Mouse (Mus musculus) MEL (cell line): ENCODE measurements around the gene D130043K22Rik. TPM values are rescaled to one million over a fixed set of nuclear protein-coding genes. Genes with fewer than 3 reads are reported as not detected.

Experiments
- DNase-seq: peaks from one replicate; pipeline ENCODE4 v3.0.0; 2011; ENCODE audit warnings: low read depth, low spot score
- H3K27ac ChIP-seq: 2 replicates; pipeline ENCODE4 v1.5.1; 2012; ENCODE audit warnings: low read depth, mild to moderate bottlenecking, control low read depth, low read length, moderate library complexity; ENCODE audit not compliant: control insufficient read depth
- H3K27me3 ChIP-seq, 2 experiments: fragments of 150-350 bp in 1 of 2; sonication (generic) in 1 of 2; 2 replicates each; pipeline ENCODE4 v1.6.1; 2012; ENCODE audit warnings: low read length in 2 of 2, mild to moderate bottlenecking in 2 of 2, improper control_type of control experiment in 1 of 2, moderate library complexity in 1 of 2; ENCODE audit not compliant: insufficient read depth in 2 of 2, control insufficient read depth in 1 of 2
- H3K36me3 ChIP-seq, 2 experiments: 2 replicates each; pipeline ENCODE4 v1.6.1; 2012 to 2014; ENCODE audit warnings: low read length in 2 of 2, improper control_type of control experiment in 1 of 2, inconsistent platforms in 1 of 2, mild to moderate bottlenecking in 1 of 2; ENCODE audit not compliant: insufficient read depth in 2 of 2, control insufficient read depth in 1 of 2
- H3K4me1 ChIP-seq, 2 experiments: fragments of 150-350 bp in 1 of 2; sonication (generic) in 1 of 2; 2 replicates each; pipeline ENCODE4 v1.6.1; 2012; ENCODE audit warnings: low read length in 2 of 2, improper control_type of control experiment in 1 of 2, mild to moderate bottlenecking in 1 of 2; ENCODE audit not compliant: insufficient read depth in 2 of 2, control insufficient read depth in 1 of 2
- H3K4me3 ChIP-seq, 2 experiments: fragments of 150-350 bp in 1 of 2; sonication (generic) in 1 of 2; 2 replicates each; pipeline ENCODE4 v1.5.1; 2012; ENCODE audit warnings: low read depth in 2 of 2, low read length in 2 of 2, mild to moderate bottlenecking in 2 of 2, moderate library complexity in 2 of 2, control low read depth in 1 of 2, improper control_type of control experiment in 1 of 2; ENCODE audit not compliant: control insufficient read depth in 1 of 2, insufficient read depth in 1 of 2
- H3K79me2 ChIP-seq: 2 replicates; pipeline ENCODE4 v1.6.1; 2012; ENCODE audit warnings: mild to moderate bottlenecking, low read length, moderate library complexity; ENCODE audit not compliant: control insufficient read depth, poor library complexity, insufficient read depth
- H3K9ac ChIP-seq: 2 replicates; pipeline ENCODE4 v1.6.1; 2012; ENCODE audit warnings: low read depth, mild to moderate bottlenecking, control low read depth, low read length, moderate library complexity; ENCODE audit not compliant: control insufficient read depth, poor library complexity, severe bottlenecking
- H3K9me3 ChIP-seq: fragments of 150-350 bp; sonication (generic); replicated peaks from 2 replicates; pipeline ENCODE4 v1.6.1; 2012; ENCODE audit warnings: mild to moderate bottlenecking, low read length, improper control_type of control experiment, moderate library complexity; ENCODE audit not compliant: insufficient read depth
- BHLHE40 ChIP-seq: IDR thresholded peaks from 2 replicates; pipeline ENCODE4 v1.6.1; 2012; ENCODE audit warnings: low read depth, mild to moderate bottlenecking, inconsistent platforms, low read length, improper control_type of control experiment, borderline replicate concordance
- CHD1 ChIP-seq: IDR thresholded peaks from 2 replicates; pipeline ENCODE4 v1.6.1; 2012; ENCODE audit warnings: low read depth, mild to moderate bottlenecking, inconsistent platforms, low read length, improper control_type of control experiment
- CHD2 ChIP-seq: IDR thresholded peaks from 2 replicates; pipeline ENCODE4 v1.6.1; 2011; ENCODE audit warnings: low read length, improper control_type of control experiment
- E2F4 ChIP-seq: IDR thresholded peaks from 2 replicates; pipeline ENCODE4 v1.6.1; 2011; ENCODE audit warnings: low read depth, low read length, improper control_type of control experiment, borderline replicate concordance
- ELF1 ChIP-seq: IDR thresholded peaks from 2 replicates; pipeline ENCODE4 v1.6.1; 2014; ENCODE audit warnings: low read depth, mild to moderate bottlenecking, inconsistent platforms, low read length, improper control_type of control experiment, moderate library complexity
- EP300 ChIP-seq, 2 experiments: IDR thresholded peaks; 2 replicates each; pipeline ENCODE4 v1.6.1; 2011; ENCODE audit warnings: improper control_type of control experiment in 2 of 2, low read length in 2 of 2, low read depth in 1 of 2, mild to moderate bottlenecking in 1 of 2
- GABPA ChIP-seq: IDR thresholded peaks from 2 replicates; pipeline ENCODE4 v1.6.1; 2012; ENCODE audit warnings: low read depth, mild to moderate bottlenecking, inconsistent platforms, low read length, improper control_type of control experiment, moderate library complexity
- GATA1 ChIP-seq: IDR thresholded peaks from 2 replicates; pipeline ENCODE4 v1.6.1; 2011; ENCODE audit warnings: low read depth, low read length, improper control_type of control experiment
- HCFC1 ChIP-seq: IDR thresholded peaks from 2 replicates; pipeline ENCODE4 v1.6.1; 2012; ENCODE audit warnings: low read depth, mild to moderate bottlenecking, inconsistent platforms, low read length, improper control_type of control experiment, moderate library complexity
- JUND ChIP-seq: IDR thresholded peaks from 2 replicates; pipeline ENCODE4 v1.6.1; 2011; ENCODE audit warnings: low read depth, mild to moderate bottlenecking, improper control_type of control experiment, low read length
- MAFK ChIP-seq: IDR thresholded peaks from 2 replicates; pipeline ENCODE4 v1.6.1; 2011; ENCODE audit warnings: low read depth, mild to moderate bottlenecking, low read length, improper control_type of control experiment, borderline replicate concordance
- MEF2A ChIP-seq: IDR thresholded peaks from 2 replicates; pipeline ENCODE4 v1.6.1; 2014; ENCODE audit warnings: low read depth, mild to moderate bottlenecking, inconsistent platforms, low read length, improper control_type of control experiment; ENCODE audit not compliant: poor library complexity, insufficient replicate concordance, severe bottlenecking; ENCODE audit errors: extremely low read depth
- MYB ChIP-seq: IDR thresholded peaks from 2 replicates; pipeline ENCODE4 v1.6.1; 2011; ENCODE audit warnings: mild to moderate bottlenecking, low read depth, low read length, improper control_type of control experiment
- MYC ChIP-seq: IDR thresholded peaks from 2 replicates; pipeline ENCODE4 v1.6.1; 2011; ENCODE audit warnings: low read depth, mild to moderate bottlenecking, low read length, improper control_type of control experiment, moderate library complexity
- POLR2A ChIP-seq, 2 experiments: IDR thresholded peaks; 2 replicates each; pipeline ENCODE4 v1.6.1; 2011 to 2012; ENCODE audit warnings: low read length in 2 of 2, mild to moderate bottlenecking in 2 of 2, control low read depth in 1 of 2, improper control_type of control experiment in 1 of 2, low read depth in 1 of 2, moderate library complexity in 1 of 2; ENCODE audit not compliant: control insufficient read depth in 1 of 2, insufficient read depth in 1 of 2, poor library complexity in 1 of 2
- POLR2AphosphoS2 ChIP-seq: IDR thresholded peaks from 2 replicates; pipeline ENCODE4 v1.6.1; 2011; ENCODE audit warnings: low read length, improper control_type of control experiment
- POLR2AphosphoS5 ChIP-seq: IDR thresholded peaks from 2 replicates; pipeline ENCODE4 v1.6.1; 2012; ENCODE audit warnings: low read depth, borderline replicate concordance, mild to moderate bottlenecking, inconsistent platforms, low read length, moderate library complexity, mixed read lengths
- RAD21 ChIP-seq: IDR thresholded peaks from 2 replicates; pipeline ENCODE4 v1.6.1; 2011; ENCODE audit warnings: mild to moderate bottlenecking, low read depth, low read length, improper control_type of control experiment
- SIN3A ChIP-seq: IDR thresholded peaks from 2 replicates; pipeline ENCODE4 v1.6.1; 2012; ENCODE audit warnings: low read length, improper control_type of control experiment, inconsistent platforms
- TAL1 ChIP-seq: IDR thresholded peaks from 2 replicates; pipeline ENCODE4 v1.6.1; 2012; ENCODE audit warnings: mild to moderate bottlenecking, inconsistent platforms, low read length, moderate library complexity, mixed read lengths
- TCF12 ChIP-seq: IDR thresholded peaks from 2 replicates; pipeline ENCODE4 v1.6.1; 2014; ENCODE audit warnings: low read depth, mild to moderate bottlenecking, inconsistent platforms, low read length, improper control_type of control experiment, moderate library complexity
- ZC3H11A ChIP-seq: IDR thresholded peaks from 2 replicates; pipeline ENCODE4 v1.6.1; 2012; ENCODE audit warnings: low read depth, mild to moderate bottlenecking, inconsistent platforms, low read length, improper control_type of control experiment
- ZMIZ1 ChIP-seq: IDR thresholded peaks from 2 replicates; pipeline ENCODE4 v1.6.1; 2012; ENCODE audit warnings: low read depth, mild to moderate bottlenecking, inconsistent platforms, low read length, improper control_type of control experiment, moderate library complexity
- ZNF384 ChIP-seq: IDR thresholded peaks from 2 replicates; pipeline ENCODE4 v1.6.1; 2012; ENCODE audit warnings: low read depth, mild to moderate bottlenecking, inconsistent platforms, low read length, improper control_type of control experiment
- polyA plus RNA-seq, 2 experiments: library from polyadenylated mRNA; stranded (reverse) in 1 of 2; unstranded in 1 of 2; fragments of >175 nt in 1 of 2; fragments of >200 nt in 1 of 2; gene quantifications; 2 replicates each; pipeline versions ENCODE4 v1.2.1 to v1.2.4; 2012; ENCODE audit warnings: low replicate concordance in 2 of 2, low read depth in 1 of 2; ENCODE audit not compliant: insufficient read length in 2 of 2, insufficient read depth in 1 of 2, missing spikeins in 1 of 2
- total RNA-seq: library from RNA; depleted of rRNA; stranded (reverse); fragments of 300-350 nt; gene quantifications from 2 replicates; pipeline ENCODE4 v1.2.3, GENCODE M21; 2012

The D130043K22Rik gene
- total and polyA plus RNA-seq, 3 experiments, result not detected

DNA sequence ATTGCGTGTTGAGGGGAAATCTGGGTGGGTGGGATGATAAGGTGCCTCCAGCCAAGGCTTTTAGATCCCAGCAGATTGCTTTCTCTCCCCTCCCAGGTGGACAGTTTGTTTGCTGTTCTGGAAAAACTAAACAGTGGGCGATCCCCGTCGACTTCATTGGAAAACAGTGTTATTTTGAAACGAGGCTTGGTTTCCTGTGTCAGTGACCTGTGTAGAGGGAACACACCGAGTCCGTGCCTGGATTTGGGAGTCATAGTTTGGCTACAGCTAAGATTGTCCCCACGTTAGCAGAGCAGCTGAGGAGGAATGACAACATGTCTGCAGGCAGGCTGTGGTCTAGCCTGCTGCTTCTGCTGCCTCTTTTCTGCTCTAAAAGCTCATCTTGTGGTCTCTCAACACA lies 98.4 kb downstream of the D130043K22Rik start:
- Histone ChIP-seq H3K9me3 (no peaks in the 10 kb centered on the region), H3K79me2 (no peaks in the 10 kb centered on the region), H3K4me1 (no peaks in the 10 kb centered on the region), H3K9ac (no peak overlapping the region), H3K27ac (no peak overlapping the region), H3K36me3 (peaks cover 0 to 3% of the 10 kb centered on the region in 2 experiments; a peak in 1 of 4 replicates), H3K4me3 (no peak overlapping the region), H3K27me3 (peaks cover 4 to 9% of the 10 kb centered on the region in 2 experiments)
- no peak for DNase-seq
- TF ChIP-seq SIN3A (no peak), CHD2 (no peak), EP300 (IDR thresholded peaks at IDR 0.05; ENCODE audit: low read depth in 1 of 2, low read length in 2 of 2) (no peak), BHLHE40 (no peak), GABPA (no peak), MYB (no peak), TCF12 (no peak), HCFC1 (no peak), JUND (no peak)

DNA sequence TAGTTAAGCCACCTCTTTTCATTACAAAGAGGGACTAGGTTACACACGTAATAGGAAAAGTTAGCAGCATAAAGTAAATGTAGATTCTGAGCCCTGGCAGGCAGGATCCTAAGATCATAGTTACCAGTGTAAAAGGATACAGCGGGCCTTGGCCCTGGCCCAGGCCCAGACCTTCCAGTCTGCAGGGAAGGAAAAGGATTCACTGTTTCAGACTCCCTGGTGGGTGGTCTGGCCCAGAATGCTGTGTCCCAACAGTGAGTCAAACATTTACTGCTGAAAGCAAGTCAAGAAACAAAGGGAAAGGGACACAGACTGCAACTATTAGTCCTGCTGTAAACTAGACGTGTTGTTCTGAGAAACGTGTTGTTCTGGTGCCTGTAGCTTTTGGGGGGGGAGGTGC lies 100.6 kb downstream of the D130043K22Rik start:
- H3K9me3 ChIP-seq, result no peaks in the 10 kb centered on the region
- no peak overlapping the region for H3K9ac ChIP-seq
- DNase-seq, result no peak
- no peak overlapping the region for H3K4me3 ChIP-seq
- no peak overlapping the region for H3K27ac ChIP-seq
- H3K36me3 ChIP-seq, result no peaks in the 10 kb centered on the region
- no peaks in the 10 kb centered on the region for H3K79me2 ChIP-seq
- peaks cover 4 to 9% of the 10 kb centered on the region in 2 experiments for H3K27me3 ChIP-seq
- no peak for TF ChIP-seq RAD21
- TF ChIP-seq E2F4, result no peak
- TF ChIP-seq TAL1, result no peak
- TF ChIP-seq TCF12, result no peak
- no peak for TF ChIP-seq HCFC1
- no peak for TF ChIP-seq POLR2A (IDR thresholded peaks at IDR 0.05; ENCODE audit: control insufficient read depth in 1 of 2, insufficient read depth in 1 of 2, low read depth in 1 of 2, low read length in 2 of 2, poor library complexity in 1 of 2)
- TF ChIP-seq POLR2AphosphoS5, result no peak
- TF ChIP-seq MYB, result no peak
- no peak for TF ChIP-seq MAFK
- no peak for TF ChIP-seq ZMIZ1
- no peak for TF ChIP-seq POLR2AphosphoS2
- TF ChIP-seq ZC3H11A, result no peak
- no peak for TF ChIP-seq ELF1
- TF ChIP-seq CHD1, result no peak
- no peak for TF ChIP-seq GATA1
- TF ChIP-seq BHLHE40, result no peak
- TF ChIP-seq MYC, result no peak
- TF ChIP-seq MEF2A, result no peak
- no peak for TF ChIP-seq ZNF384
- H3K4me1 ChIP-seq, result no peaks in the 10 kb centered on the region
